Mouse (Mus musculus) heart, postnatal 0 days (tissue): ENCODE data around the gene Gpr55. TPM values are rescaled to one million over a fixed set of nuclear protein-coding genes. Genes with fewer than 3 reads are reported as not detected.

Experiments used
- ATAC-seq: fragments of 200-750 bp; cut with Nextera tagmentation; 2 replicates; pipeline ENCODE4 v1.8.0; 2017; ENCODE audit warnings: low read depth, moderate number of reproducible peaks, moderate library complexity; ENCODE audit not compliant: insufficient read depth
- DNase-seq: peaks from one replicate; pipeline ENCODE4 v3.0.0-alpha.2; 2016; ENCODE audit warnings: low spot score
- H3K27ac ChIP-seq: fragments of 300-500 bp; sonication (generic); 2 replicates; pipeline ENCODE4 v1.5.1; 2014; ENCODE audit warnings: low read depth, mild to moderate bottlenecking
- H3K27me3 ChIP-seq: fragments of 300-500 bp; sonication (generic); 2 replicates; pipeline ENCODE4 v1.6.1; 2014; ENCODE audit warnings: low read length, mixed read lengths; ENCODE audit not compliant: control insufficient read depth, insufficient read depth
- H3K36me3 ChIP-seq: fragments of 300-500 bp; sonication (generic); replicated peaks from 2 replicates; pipeline ENCODE4 v1.6.1; 2014; ENCODE audit warnings: low read length, mixed read lengths; ENCODE audit not compliant: control insufficient read depth, insufficient read depth
- H3K4me1 ChIP-seq: fragments of 300-500 bp; sonication (generic); 2 replicates; pipeline ENCODE4 v1.6.1; 2014; ENCODE audit warnings: antibody characterized with exemption; ENCODE audit not compliant: control insufficient read depth, insufficient read depth
- H3K4me2 ChIP-seq: fragments of 300-500 bp; sonication (generic); 2 replicates; pipeline ENCODE4 v1.6.1; 2014; ENCODE audit warnings: low read depth, mild to moderate bottlenecking, low read length, moderate library complexity
- H3K4me3 ChIP-seq: fragments of 300-500 bp; sonication (generic); 2 replicates; pipeline ENCODE4 v1.5.1; 2014; ENCODE audit warnings: low read depth, low read length
- H3K9ac ChIP-seq: fragments of 300-500 bp; sonication (generic); replicated peaks from 2 replicates; pipeline ENCODE4 v1.6.1; 2014; ENCODE audit warnings: low read depth, low read length, mixed read lengths
- H3K9me3 ChIP-seq: fragments of 300-500 bp; sonication (generic); replicated peaks from 2 replicates; pipeline ENCODE4 v1.6.1; 2016; ENCODE audit warnings: low read length; ENCODE audit not compliant: control insufficient read depth
- CTCF ChIP-seq: IDR thresholded peaks from 2 replicates; pipeline ENCODE4 v1.5.1; 2016; ENCODE audit warnings: antibody characterized with exemption, control low read depth, low read depth
- EP300 ChIP-seq: IDR thresholded peaks from 2 replicates; pipeline ENCODE4 v1.6.1; 2016; ENCODE audit warnings: antibody characterized with exemption, low read depth
- WGBS: fragments of 180-500 bp; shearing (Covaris S2); extraction: QIAGEN DNeasy Blood & Tissue Kit; methylation state at CpG from one replicate; pipeline ENCODE4 v1.1.7; 2014; 5-methylcytosine and 5-hydroxymethylcytosine counted together
- polyA plus RNA-seq: library from polyadenylated mRNA; unstranded; fragments of >200 nt; fragmentation: Nextera tagmentation; extraction: Ambion mirVana; gene quantifications from 2 replicates; pipeline ENCODE4 v1.2.1, GENCODE M21; 2015
- total RNA-seq: library from RNA; depleted of rRNA; stranded (reverse); fragments of >200 nt; gene quantifications from 2 replicates; pipeline ENCODE4 v1.2.3, GENCODE M21; 2014; ENCODE audit warnings: low replicate concordance

Gpr55 gene
- total and polyA plus RNA-seq, 2 experiments from 2014 or later, result not detected

DNA sequence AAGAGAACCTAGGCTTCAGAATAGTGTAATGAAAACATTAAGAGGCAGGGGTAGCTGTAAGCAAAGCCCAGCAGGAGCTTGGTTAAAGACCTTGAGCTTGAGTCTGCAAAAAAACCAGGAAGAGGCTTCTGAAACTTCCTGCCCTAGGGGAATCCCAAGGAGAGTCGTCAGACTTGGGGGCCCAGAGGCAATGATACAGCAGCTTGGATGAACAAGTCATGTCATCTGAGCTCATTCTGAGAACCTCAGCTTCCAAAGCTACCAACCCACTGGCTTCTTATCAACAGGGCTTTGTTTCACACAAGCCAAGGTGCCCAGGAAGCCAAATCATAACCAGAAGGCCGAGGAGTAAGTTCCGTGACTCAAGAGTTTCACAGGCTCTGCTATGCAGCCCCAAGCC lies 25.0 kb upstream of the Gpr55 start:
- ATAC-seq (no peak), DNase-seq (no peak)
- no peaks in the 10 kb centered on the region for H3K9me3 ChIP-seq
- WGBS, result 77% methylated on average over 3 of the region's 3 CpGs
- no peaks in the 10 kb centered on the region for H3K27me3 ChIP-seq
- TF ChIP-seq CTCF (no peak), EP300 (no peak)
- H3K27ac ChIP-seq, result no peak overlapping the region
- no peak overlapping the region for H3K9ac ChIP-seq
- no peak overlapping the region for H3K4me3 ChIP-seq
- H3K4me2 ChIP-seq, result no peak overlapping the region
- H3K4me1 ChIP-seq, result no peaks in the 10 kb centered on the region; the same call in 1 of the 2 replicates
- no peaks in the 10 kb centered on the region for H3K36me3 ChIP-seq

- Histone ChIP-seq H3K4me1 (no peaks in the 10 kb centered on the region; the same call in 1 of the 2 replicates), H3K27ac (no peak overlapping the region), H3K36me3 (no peaks in the 10 kb centered on the region), H3K4me3 (no peak overlapping the region), H3K9ac (no peak overlapping the region), H3K4me2 (no peak overlapping the region), H3K27me3 (no peaks in the 10 kb centered on the region), H3K9me3 (no peaks in the 10 kb centered on the region)
- ATAC-seq (0 out of 2 replicates have a peak, but pooled peaks have one; percentile 24), DNase-seq (peak; percentile 50)
- 13% methylated on average over 7 of the region's 7 CpGs for WGBS
- no peak for TF ChIP-seq EP300
- no peak for TF ChIP-seq CTCF
Measured at GRCm38 (mm10) chr1:85981738-85982357, 21.0 kb upstream of the Gpr55 start.

DNA sequence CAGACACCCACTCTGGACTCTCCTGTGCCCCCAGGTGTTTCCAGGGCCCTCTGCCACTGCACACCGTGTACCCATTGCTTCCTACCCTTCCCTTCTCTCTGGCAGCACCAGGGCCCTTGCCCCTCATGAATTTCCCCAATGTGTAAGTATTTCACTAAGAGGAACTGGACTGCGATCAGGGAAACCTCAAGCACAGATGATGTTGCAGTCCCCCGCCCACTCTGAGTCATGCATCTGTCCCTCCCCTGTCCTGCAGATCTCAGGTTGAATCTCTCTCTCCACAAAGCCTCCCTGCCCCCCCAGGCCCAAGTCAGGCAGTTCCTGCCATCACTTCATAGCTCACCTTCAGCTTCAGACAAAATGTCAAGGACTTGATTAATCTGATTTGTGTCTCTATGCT lies 16.9 kb upstream of the Gpr55 start:
- Histone ChIP-seq H3K4me3 (no peak overlapping the region), H3K36me3 (no peaks in the 10 kb centered on the region), H3K4me2 (no peak overlapping the region), H3K27ac (no peak overlapping the region), H3K4me1 (no peaks in the 10 kb centered on the region), H3K9me3 (no peaks in the 10 kb centered on the region), H3K9ac (no peak overlapping the region), H3K27me3 (no peaks in the 10 kb centered on the region)
- 66% methylated on average over 3 of the region's 3 CpGs for WGBS
- no peak for ATAC-seq
- DNase-seq, result no peak
- TF ChIP-seq EP300 (no peak), CTCF (no peak)

- no peak for ATAC-seq
- no peaks in the 10 kb centered on the region for H3K9me3 ChIP-seq
- 83% methylated on average over 2 of the region's 2 CpGs for WGBS
- H3K4me2 ChIP-seq, result no peak overlapping the region
- no peak for DNase-seq
- TF ChIP-seq CTCF, result no peak
- TF ChIP-seq EP300, result no peak
- no peaks in the 10 kb centered on the region for H3K27me3 ChIP-seq
- H3K9ac ChIP-seq, result no peak overlapping the region
- H3K27ac ChIP-seq, result no peak overlapping the region
- no peaks in the 10 kb centered on the region for H3K36me3 ChIP-seq
- no peak overlapping the region for H3K4me3 ChIP-seq
- H3K4me1 ChIP-seq, result no peaks in the 10 kb centered on the region
Measured at GRCm38 (mm10) chr1:85973468-85973877, 12.7 kb upstream of the Gpr55 start.

GRCm38 (mm10) chr1:85972341-85972740 lies 11.5 kb upstream of the Gpr55 start:
- Histone ChIP-seq H3K9ac (no peak overlapping the region), H3K4me1 (no peaks in the 10 kb centered on the region), H3K9me3 (no peaks in the 10 kb centered on the region), H3K27me3 (no peaks in the 10 kb centered on the region), H3K36me3 (no peaks in the 10 kb centered on the region), H3K27ac (no peak overlapping the region), H3K4me3 (no peak overlapping the region), H3K4me2 (no peak overlapping the region)
- TF ChIP-seq CTCF, result no peak
- TF ChIP-seq EP300, result no peak
- 56% methylated on average over 3 of the region's 3 CpGs for WGBS
- ATAC-seq (no peak), DNase-seq (no peak)

DNA sequence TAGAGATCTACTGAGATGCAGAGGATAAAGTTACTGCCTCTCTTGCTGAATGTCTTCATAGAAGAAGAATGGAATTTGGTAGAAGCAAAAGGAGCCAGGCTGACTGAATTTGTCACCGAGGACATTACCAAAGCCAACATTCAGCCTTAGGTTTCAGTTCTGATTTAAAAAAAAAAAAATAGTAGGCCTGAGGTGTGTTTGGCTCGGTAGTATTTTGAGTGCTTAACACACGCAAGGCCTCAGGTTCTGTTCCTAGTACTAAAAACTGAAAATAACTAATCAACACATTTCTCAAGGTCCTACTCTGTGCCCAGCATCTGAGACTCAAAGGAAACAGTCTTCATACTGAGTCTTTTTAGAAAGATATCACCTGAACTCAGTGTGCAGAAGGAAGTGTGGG lies 10.3 kb upstream of the Gpr55 start:
- Histone ChIP-seq H3K4me2 (no peak overlapping the region), H3K4me1 (no peaks in the 10 kb centered on the region), H3K9me3 (no peaks in the 10 kb centered on the region), H3K4me3 (no peak overlapping the region), H3K36me3 (no peaks in the 10 kb centered on the region), H3K9ac (no peak overlapping the region), H3K27ac (no peak overlapping the region), H3K27me3 (no peaks in the 10 kb centered on the region)
- TF ChIP-seq EP300 (no peak), CTCF (no peak)
- ATAC-seq (no peak), DNase-seq (no peak)
- WGBS, result 83% methylated on average over 3 of the region's 3 CpGs
